Mouse (Mus musculus) frontal cortex, postnatal 25 days (tissue): ENCODE measurements at regions not wholly inside any gene's neighbourhood (a gene's known extent, or its start where the extent isn't known, plus 50 kb on each side); places are given as distances from the start of the nearest gene placed in this dataset.

Experiments used
- DNase-seq, 2 experiments: peaks; one replicate each; pipeline ENCODE4 v3.0.0; 2022; ENCODE audit warnings: low spot score in 2 of 2

DNA sequence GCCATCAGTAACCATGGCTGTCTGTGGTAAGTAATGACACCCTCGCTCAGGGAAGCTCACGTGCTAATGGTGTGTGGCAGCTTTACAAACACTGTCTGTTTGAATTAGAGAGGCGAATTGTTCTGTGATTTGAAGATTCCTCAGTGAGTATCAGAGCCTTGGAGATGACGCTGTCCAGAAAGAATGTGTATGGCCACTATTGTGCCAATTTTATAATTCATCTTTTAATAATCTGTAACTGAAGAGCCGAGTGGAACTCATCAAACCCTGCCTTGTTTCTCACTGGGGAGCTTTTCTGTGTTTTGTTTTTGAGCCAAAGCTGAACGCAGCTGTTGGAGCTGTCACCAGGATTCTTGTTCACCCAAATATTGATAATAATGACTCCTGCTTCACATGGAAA is 171.7 kb downstream of the Dact1 start:
- DNase-seq, result no peak

GRCm38 (mm10) chr12:71481899-71482593 is 172.4 kb downstream of the Dact1 start:
- no peak for DNase-seq

GRCm38 (mm10) chr12:71482619-71483018 is 172.9 kb downstream of the Dact1 start:
- DNase-seq, result no peak

GRCm38 (mm10) chr12:71483536-71484165 is 174.0 kb downstream of the Dact1 start:
- DNase-seq, result no peak

GRCm38 (mm10) chr12:71484286-71484685 is 174.6 kb downstream of the Dact1 start:
- DNase-seq, result no peak

GRCm38 (mm10) chr12:71486078-71486477 is 176.4 kb downstream of the Dact1 start:
- DNase-seq, result no peak

DNA sequence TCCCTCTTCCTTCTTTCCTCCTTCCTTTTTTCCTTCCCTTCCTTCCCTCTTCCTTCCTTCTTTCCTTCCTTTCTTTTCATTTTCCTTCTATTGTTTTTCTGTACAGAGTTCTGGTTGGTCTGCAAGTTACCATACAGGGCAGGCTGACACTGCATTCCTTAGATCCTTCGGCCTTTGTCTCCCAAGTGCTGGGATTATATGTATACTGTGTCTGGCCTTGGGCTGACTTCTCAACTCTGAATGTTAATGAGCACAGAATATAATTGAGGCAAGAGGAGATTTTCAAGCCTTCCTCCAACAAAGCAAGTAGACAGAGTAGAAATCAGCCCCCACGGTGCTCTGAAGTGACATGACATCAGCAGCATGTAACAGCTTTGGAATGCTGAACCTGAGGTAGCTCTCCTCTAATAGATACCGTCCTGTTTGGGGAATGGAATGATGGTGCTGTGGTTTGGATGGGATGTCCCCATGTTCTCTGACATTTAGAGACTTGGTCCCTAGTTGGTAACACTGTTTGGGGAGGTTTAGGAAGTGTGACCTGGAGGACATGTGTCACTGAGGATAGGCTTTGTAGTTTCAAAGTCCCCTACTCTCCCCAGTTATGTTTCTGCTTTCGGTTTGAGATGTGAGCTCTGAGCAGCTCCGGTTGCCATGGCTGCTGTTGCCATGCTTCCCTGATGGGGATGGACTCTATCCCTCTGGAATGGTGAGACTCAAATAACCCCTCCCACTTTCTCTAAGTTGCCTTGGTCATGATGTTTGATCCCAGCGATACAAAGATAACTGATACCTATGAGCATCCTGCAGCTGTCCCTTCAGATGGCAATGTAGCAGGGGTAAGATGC is 178.1 kb downstream of the Dact1 start:
- DNase-seq, result no peak

GRCm38 (mm10) chr12:71489295-71489694 is 179.6 kb downstream of the Dact1 start:
- no peak for DNase-seq

DNA sequence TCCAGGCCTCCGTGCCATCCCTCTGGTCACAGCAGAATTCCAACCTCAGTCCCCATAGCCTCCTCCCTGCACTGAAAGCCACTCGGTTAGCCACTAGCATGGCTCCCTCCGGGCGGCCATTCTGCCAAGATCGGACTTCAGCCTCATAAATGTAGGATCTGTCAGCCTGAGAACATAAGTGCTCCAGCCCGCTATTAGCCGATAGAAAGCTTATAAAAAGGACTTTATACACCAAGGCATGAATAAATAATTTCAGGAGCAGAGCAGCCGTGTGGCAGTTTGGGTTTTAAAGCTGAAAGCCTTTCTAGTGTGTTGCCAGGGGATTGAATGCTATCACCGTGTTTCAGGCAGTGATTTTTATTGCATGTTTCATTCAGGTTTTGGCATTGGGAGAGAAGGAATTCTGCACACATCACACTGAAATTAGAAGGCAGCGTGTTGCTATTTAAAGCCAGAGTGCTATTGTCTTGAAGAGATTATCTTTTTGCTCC is 185.2 kb downstream of the Dact1 start:
- no peak for DNase-seq

DNA sequence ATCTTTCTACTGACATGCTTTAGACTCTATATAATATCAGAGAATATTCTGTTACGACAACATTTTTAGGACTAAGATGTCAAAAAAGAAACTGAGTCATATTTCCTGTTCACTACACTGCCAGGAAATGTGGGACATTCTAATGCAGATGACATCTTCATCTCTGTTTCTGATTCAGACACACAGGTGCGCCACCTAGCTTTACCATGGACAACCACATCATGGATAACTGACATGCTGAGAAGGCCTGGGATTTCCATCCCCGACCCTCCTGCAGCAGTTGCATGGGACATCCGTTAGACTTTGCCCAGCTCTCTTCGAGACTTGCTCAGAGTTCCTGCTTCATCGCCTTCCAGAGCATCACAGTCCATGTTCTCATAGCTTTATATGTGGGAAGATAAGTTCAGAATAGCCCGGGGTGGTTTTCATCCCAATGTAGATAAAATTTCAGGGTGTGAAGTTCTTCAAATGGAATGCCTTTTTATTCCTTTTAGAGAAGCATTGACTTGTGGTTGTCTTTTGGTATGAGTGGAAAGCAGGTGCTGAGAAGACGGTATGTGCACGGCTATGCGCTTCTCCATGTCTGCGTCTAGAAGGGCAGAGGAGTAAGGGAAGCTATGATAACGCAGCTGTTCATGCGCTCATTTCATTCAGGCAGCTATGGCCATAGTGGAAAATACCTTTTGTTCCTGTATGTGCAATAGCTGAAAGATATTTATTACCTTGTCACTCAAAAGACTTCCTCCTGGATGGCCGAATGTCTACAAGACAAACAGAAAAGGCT is 188.8 kb downstream of the Dact1 start:
- DNase-seq, result no peak

GRCm38 (mm10) chr12:71501299-71501810 is 191.7 kb downstream of the Dact1 start:
- no peak for DNase-seq

DNA sequence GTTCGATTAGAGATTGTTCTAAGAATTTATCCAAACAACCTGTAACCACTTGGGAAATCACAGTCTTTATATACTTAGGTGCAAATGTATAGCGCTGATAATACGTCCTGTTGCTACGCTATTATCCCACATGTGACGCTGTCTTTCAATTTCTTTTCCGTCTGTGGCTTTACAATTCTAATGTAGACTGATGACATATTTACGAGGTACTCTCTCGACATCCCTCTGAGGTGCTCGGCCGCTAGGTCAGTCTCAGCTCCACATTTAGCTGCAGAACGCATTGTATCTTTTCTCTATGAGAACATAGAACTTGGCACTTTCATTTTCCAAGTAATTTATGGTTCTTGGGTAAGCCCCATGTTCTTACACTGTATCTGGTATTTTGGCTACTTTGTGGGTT is 193.6 kb downstream of the Dact1 start:
- DNase-seq, result no peak

- DNase-seq, result no peak
These were observed 196.5 kb downstream of the Dact1 start for GRCm38 (mm10) chr12:71506206-71506605.

GRCm38 (mm10) chr12:71506716-71507115 is 197.0 kb downstream of the Dact1 start:
- DNase-seq, result no peak

GRCm38 (mm10) chr12:71512915-71513612 is 203.4 kb downstream of the Dact1 start:
- DNase-seq, result no peak

GRCm38 (mm10) chr12:71519520-71519919 is 209.8 kb downstream of the Dact1 start:
- DNase-seq, result no peak

GRCm38 (mm10) chr12:71521936-71522335 is 212.3 kb downstream of the Dact1 start:
- no peak for DNase-seq

GRCm38 (mm10) chr12:71522451-71522850 is 212.8 kb downstream of the Dact1 start:
- DNase-seq, result no peak

- no peak for DNase-seq
These were observed 214.5 kb downstream of the Dact1 start for GRCm38 (mm10) chr12:71524156-71524555.

DNA sequence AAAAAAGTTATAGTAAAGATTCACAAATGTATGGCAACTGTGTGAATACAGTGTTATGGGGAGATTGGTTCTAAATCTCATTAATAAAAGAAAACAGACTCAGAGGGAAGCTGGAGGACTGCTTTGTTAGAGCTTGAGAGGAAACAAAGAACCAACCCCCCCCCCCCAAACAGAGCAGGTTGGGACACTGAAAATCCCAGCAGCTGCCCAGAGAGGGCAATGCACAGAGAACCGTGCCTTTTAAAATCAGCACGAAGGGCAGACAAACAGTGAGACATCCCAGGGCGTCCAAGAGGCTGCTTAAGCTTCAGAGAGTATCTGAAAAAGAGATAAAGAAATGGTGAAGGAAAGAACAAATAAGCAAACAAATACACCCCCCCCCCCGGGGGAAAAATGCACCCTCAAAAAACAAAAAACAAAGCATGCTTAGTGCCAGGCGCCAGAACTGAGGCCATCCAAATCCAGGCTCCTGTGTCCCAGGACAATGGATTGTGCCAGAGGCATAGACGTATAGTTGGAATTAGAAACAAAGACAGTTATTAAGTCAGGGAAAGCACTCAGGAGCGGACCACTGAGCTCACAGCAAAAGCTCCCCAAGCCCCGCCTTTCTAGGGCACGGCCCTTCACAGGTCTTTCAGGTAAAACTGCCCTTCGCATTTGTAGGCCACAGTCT is 215.7 kb downstream of the Dact1 start:
- DNase-seq, result no peak
